Mouse (Mus musculus) megakaryocyte, embryonic 14.5 days (primary cell): ENCODE results near the gene Ipmk.

ENCODE experiments used
- FLI1 ChIP-seq: IDR thresholded peaks from 2 replicates; pipeline ENCODE4 v1.6.1; 2012; ENCODE audit warnings: low read length, inconsistent platforms, mixed read lengths
- GATA1 ChIP-seq: IDR thresholded peaks from 3 replicates; pipeline ENCODE4 v1.6.1; 2012; ENCODE audit warnings: mixed read lengths, low read length, inconsistent platforms, borderline replicate concordance

GRCm38 (mm10) chr10:71399399-71399798, 51.8 kb downstream of the Ipmk start:
- TF ChIP-seq GATA1, result no peak
- no peak for TF ChIP-seq FLI1
